Mouse (Mus musculus): ENCODE measurements at regions not wholly inside any gene's neighbourhood (a gene's known extent, or its start where the extent isn't known, plus 50 kb on each side); places are given as distances from the start of the nearest gene placed in this dataset.
"Not testable (repeated sequence)": the region's sequence is repeated elsewhere in the genome, so short reads cannot be mapped to it uniquely, and the experiment has no call there.

DNA sequence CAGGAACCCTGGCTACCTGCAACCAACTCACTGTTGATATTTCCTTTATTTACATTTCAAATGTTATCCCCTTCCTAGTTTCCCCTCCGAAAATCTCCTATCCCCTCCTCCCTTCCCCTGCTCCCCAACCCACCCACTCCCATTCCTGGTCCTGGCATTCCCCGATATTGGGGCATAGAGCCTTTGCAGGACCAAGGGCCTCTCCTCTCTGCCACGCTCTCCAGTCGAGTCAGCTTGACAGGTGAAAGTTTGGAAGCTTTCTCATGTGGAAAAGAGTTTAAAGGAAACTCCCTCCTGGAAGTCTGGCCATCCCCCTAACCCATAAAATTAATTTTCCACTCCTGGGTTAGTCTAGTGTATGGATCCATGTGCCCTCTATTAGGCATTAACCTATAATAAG lies 229.9 kb downstream of the Samd9l start:
- H3K27me3 ChIP-seq (ENCODE audit: control insufficient read depth, insufficient read depth, low read length); H3K4me2 ChIP-seq (replicated peaks); DNase-seq (ENCODE audit: low spot score); H3K27ac ChIP-seq; H3K36me3 ChIP-seq (replicated peaks; ENCODE audit: control insufficient read depth, insufficient read depth); ATAC-seq (ENCODE audit: low FRiP score); H3K4me1 ChIP-seq (replicated peaks; ENCODE audit: control insufficient read depth, insufficient read depth, low read length); H3K4me3 ChIP-seq (replicated peaks; ENCODE audit: low read length); H3K9ac ChIP-seq; H3K9me3 ChIP-seq (ENCODE audit: control insufficient read depth, low read length): not testable (repeated sequence)
- 55% methylated on average over 4 of the region's 4 CpGs for WGBS

DNA sequence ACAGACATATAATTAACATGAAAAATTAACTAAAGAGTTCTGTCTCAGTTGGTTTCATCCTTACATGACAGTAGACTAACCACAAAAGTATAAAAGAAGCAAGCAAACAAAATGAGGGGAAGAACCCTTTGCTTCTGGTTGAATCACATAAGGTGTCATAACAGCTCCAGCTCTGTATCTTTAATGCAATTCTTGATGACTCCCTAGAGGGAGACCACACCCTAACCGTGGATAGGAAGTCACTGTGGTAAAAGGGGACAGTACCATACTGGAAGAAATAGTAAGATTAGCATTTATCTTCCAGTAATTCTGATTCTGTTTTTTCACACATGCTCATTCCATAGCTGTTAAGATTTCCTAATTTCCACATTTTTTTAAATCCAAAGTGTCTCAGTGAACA lies 233.2 kb downstream of the Samd9l start:
- not testable (repeated sequence) for DNase-seq (ENCODE audit: low spot score); H3K27me3 ChIP-seq (ENCODE audit: control insufficient read depth, insufficient read depth, low read length); H3K36me3 ChIP-seq (replicated peaks; ENCODE audit: control insufficient read depth, insufficient read depth); H3K4me3 ChIP-seq (replicated peaks; ENCODE audit: low read length); H3K9me3 ChIP-seq (ENCODE audit: control insufficient read depth, low read length); H3K4me1 ChIP-seq (replicated peaks; ENCODE audit: control insufficient read depth, insufficient read depth, low read length); H3K9ac ChIP-seq; H3K27ac ChIP-seq; H3K4me2 ChIP-seq (replicated peaks); ATAC-seq (ENCODE audit: low FRiP score)
- 43% methylated on average over 1 of the region's 1 CpGs for WGBS

GRCm38 (mm10) chr6:3151901-3152300 lies 247.5 kb downstream of the Samd9l start:
- H3K9ac ChIP-seq; DNase-seq (ENCODE audit: low spot score); H3K9me3 ChIP-seq (ENCODE audit: control insufficient read depth, low read length); H3K27ac ChIP-seq; H3K36me3 ChIP-seq (replicated peaks; ENCODE audit: control insufficient read depth, insufficient read depth); H3K4me1 ChIP-seq (replicated peaks; ENCODE audit: control insufficient read depth, insufficient read depth, low read length); ATAC-seq (ENCODE audit: low FRiP score); H3K4me2 ChIP-seq (replicated peaks); H3K4me3 ChIP-seq (replicated peaks; ENCODE audit: low read length); H3K27me3 ChIP-seq (ENCODE audit: control insufficient read depth, insufficient read depth, low read length): not testable (repeated sequence)
- 38% methylated on average over 2 of the region's 2 CpGs for WGBS

- H3K27ac ChIP-seq; H3K36me3 ChIP-seq (replicated peaks; ENCODE audit: control insufficient read depth, insufficient read depth); DNase-seq (ENCODE audit: low spot score); H3K9ac ChIP-seq; H3K4me2 ChIP-seq (replicated peaks); H3K27me3 ChIP-seq (ENCODE audit: control insufficient read depth, insufficient read depth, low read length); H3K4me1 ChIP-seq (replicated peaks; ENCODE audit: control insufficient read depth, insufficient read depth, low read length); H3K4me3 ChIP-seq (replicated peaks; ENCODE audit: low read length); ATAC-seq (ENCODE audit: low FRiP score): not testable (repeated sequence)
- peaks cover 23% of the 10 kb centered on the region; the same call in 1 of the 2 replicates for H3K9me3 ChIP-seq (ENCODE audit: control insufficient read depth, low read length)
- WGBS = 80% methylated on average over 3 of the region's 3 CpGs
These were observed 261.5 kb downstream of the Samd9l start for GRCm38 (mm10) chr6:3137823-3138222.

DNA sequence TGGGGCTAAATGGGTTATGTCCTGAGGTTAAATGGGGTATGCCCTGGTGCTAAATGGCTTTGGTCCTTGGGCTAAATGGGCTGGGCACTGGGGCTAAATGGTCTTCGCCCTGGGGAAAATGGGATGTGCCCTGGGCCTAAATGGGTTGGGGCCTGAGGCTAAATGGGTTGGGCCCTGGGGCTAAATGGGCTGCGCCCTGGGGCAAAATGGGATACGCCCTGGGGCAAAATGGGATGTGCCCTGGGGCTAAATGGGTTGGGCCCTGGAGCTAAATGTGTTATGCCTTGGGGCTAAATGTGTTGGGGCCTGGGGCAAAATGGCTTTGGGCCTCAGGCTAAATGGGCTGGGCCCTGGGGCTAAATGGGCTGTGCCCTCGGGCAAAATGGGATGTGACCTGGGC lies 265.6 kb downstream of the Samd9l start:
- not testable (repeated sequence) for DNase-seq (ENCODE audit: low spot score); ATAC-seq (ENCODE audit: low FRiP score); H3K9ac ChIP-seq; H3K4me3 ChIP-seq (replicated peaks; ENCODE audit: low read length); H3K27ac ChIP-seq; H3K36me3 ChIP-seq (replicated peaks; ENCODE audit: control insufficient read depth, insufficient read depth); H3K4me1 ChIP-seq (replicated peaks; ENCODE audit: control insufficient read depth, insufficient read depth, low read length); H3K4me2 ChIP-seq (replicated peaks); H3K27me3 ChIP-seq (ENCODE audit: control insufficient read depth, insufficient read depth, low read length)
- peaks cover 23% of the 10 kb centered on the region; the same call in 1 of the 2 replicates for H3K9me3 ChIP-seq (ENCODE audit: control insufficient read depth, low read length)
- WGBS = 78% methylated on average over 4 of the region's 4 CpGs

GRCm38 (mm10) chr6:3116296-3116695 lies 283.1 kb downstream of the Samd9l start:
- not testable (repeated sequence) for DNase-seq (ENCODE audit: low spot score); H3K4me2 ChIP-seq (replicated peaks); H3K27ac ChIP-seq; H3K4me3 ChIP-seq (replicated peaks; ENCODE audit: low read length); H3K27me3 ChIP-seq (ENCODE audit: control insufficient read depth, insufficient read depth, low read length); ATAC-seq (ENCODE audit: low FRiP score); H3K9ac ChIP-seq; H3K4me1 ChIP-seq (replicated peaks; ENCODE audit: control insufficient read depth, insufficient read depth, low read length); H3K36me3 ChIP-seq (replicated peaks; ENCODE audit: control insufficient read depth, insufficient read depth); H3K9me3 ChIP-seq (ENCODE audit: control insufficient read depth, low read length)
- WGBS = 50% methylated on average over 1 of the region's 3 CpGs

All from hindbrain, embryonic 14.5 days (tissue).